Mouse (Mus musculus) lung, postnatal 10 days (tissue): ENCODE measurements around the gene Ubr2.

Experiments
- DNase-seq: peaks from one replicate; pipeline ENCODE4 v3.0.0; 2021

Ubr2 gene

GRCm38 (mm10) chr17:47002401-47002800 lies 8.0 kb downstream of the Ubr2 start:
- DNase-seq = no peak

- DNase-seq = no peak
Observed at GRCm38 (mm10) chr17:46998840-46999239, 11.5 kb downstream of the Ubr2 start.

- peak; percentile 8 for DNase-seq
Observed at GRCm38 (mm10) chr17:46996484-46996883, 13.9 kb downstream of the Ubr2 start.

GRCm38 (mm10) chr17:46995621-46996020 lies 14.7 kb downstream of the Ubr2 start:
- no peak for DNase-seq

GRCm38 (mm10) chr17:46994641-46995398 lies 15.5 kb downstream of the Ubr2 start:
- peak; percentile 25 for DNase-seq

- DNase-seq = no peak
Observed at GRCm38 (mm10) chr17:46993625-46994024, 16.7 kb downstream of the Ubr2 start.

GRCm38 (mm10) chr17:46987631-46988030 lies 22.7 kb downstream of the Ubr2 start:
- DNase-seq = no peak

- no peak for DNase-seq
Observed at GRCm38 (mm10) chr17:46980050-46980449, 30.3 kb downstream of the Ubr2 start.

- DNase-seq = peak; percentile 76
Observed at GRCm38 (mm10) chr17:46975183-46975582, 35.2 kb downstream of the Ubr2 start.

- DNase-seq = no peak
Observed at GRCm38 (mm10) chr17:46972603-46973002, 37.8 kb downstream of the Ubr2 start.

- no peak for DNase-seq
Observed at GRCm38 (mm10) chr17:46966892-46967291, 43.5 kb downstream of the Ubr2 start.

GRCm38 (mm10) chr17:46963186-46963585 lies 47.2 kb downstream of the Ubr2 start:
- no peak for DNase-seq

- no peak for DNase-seq
Observed at GRCm38 (mm10) chr17:46962153-46962552, 48.2 kb downstream of the Ubr2 start.

GRCm38 (mm10) chr17:46960216-46960615 lies 50.1 kb downstream of the Ubr2 start:
- DNase-seq = no peak

- no peak for DNase-seq
Observed at GRCm38 (mm10) chr17:46958045-46958444, 52.3 kb downstream of the Ubr2 start.

- no peak for DNase-seq
Observed at GRCm38 (mm10) chr17:46946276-46946675, 64.1 kb downstream of the Ubr2 start.

- no peak for DNase-seq
Observed at GRCm38 (mm10) chr17:46942421-46942820, 67.9 kb downstream of the Ubr2 start.

GRCm38 (mm10) chr17:46940461-46940860 lies 69.9 kb downstream of the Ubr2 start:
- no peak for DNase-seq

GRCm38 (mm10) chr17:46933557-46934348 lies 76.6 kb downstream of the Ubr2 start:
- peak; percentile 66 for DNase-seq

- DNase-seq = no peak
Observed at GRCm38 (mm10) chr17:46932961-46933360, 77.4 kb downstream of the Ubr2 start.

GRCm38 (mm10) chr17:46929897-46930296 lies 80.5 kb downstream of the Ubr2 start:
- DNase-seq = no peak

GRCm38 (mm10) chr17:46929277-46929676 lies 81.1 kb downstream of the Ubr2 start:
- no peak for DNase-seq

- no peak for DNase-seq
Observed at GRCm38 (mm10) chr17:46927781-46928180, 82.6 kb downstream of the Ubr2 start.

GRCm38 (mm10) chr17:46926941-46927340 lies 83.4 kb downstream of the Ubr2 start:
- DNase-seq = no peak
